Mouse (Mus musculus): Measurements from ENCODE around the gene Bcl2l11.
"Not testable (repeated sequence)": the region's sequence is repeated elsewhere in the genome, so short reads cannot be mapped to it uniquely, and the experiment has no call there.

The Bcl2l11 gene

DNA sequence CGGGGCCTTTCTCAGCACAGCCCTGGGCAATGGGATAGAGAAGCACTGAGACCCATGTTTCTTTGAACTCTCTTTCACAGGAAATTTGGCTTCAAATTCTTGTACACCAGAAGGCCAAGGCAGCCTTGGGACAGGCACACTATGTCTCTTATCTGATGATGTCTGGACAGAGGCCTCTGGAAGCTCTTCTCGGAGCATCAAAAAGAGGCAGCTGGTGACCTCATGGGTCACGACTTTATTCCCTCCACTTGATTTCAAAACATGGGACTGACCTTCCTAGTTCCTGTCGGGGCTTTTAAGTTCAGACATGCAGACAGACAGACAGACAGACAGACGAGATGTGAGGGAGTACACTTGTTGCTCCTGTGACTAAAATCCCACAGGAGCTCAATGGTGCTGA lies 48.3 kb downstream of the Bcl2l11 start:
- no peak for DNase-seq (ENCODE audit: low read depth, low spot score)

DNA sequence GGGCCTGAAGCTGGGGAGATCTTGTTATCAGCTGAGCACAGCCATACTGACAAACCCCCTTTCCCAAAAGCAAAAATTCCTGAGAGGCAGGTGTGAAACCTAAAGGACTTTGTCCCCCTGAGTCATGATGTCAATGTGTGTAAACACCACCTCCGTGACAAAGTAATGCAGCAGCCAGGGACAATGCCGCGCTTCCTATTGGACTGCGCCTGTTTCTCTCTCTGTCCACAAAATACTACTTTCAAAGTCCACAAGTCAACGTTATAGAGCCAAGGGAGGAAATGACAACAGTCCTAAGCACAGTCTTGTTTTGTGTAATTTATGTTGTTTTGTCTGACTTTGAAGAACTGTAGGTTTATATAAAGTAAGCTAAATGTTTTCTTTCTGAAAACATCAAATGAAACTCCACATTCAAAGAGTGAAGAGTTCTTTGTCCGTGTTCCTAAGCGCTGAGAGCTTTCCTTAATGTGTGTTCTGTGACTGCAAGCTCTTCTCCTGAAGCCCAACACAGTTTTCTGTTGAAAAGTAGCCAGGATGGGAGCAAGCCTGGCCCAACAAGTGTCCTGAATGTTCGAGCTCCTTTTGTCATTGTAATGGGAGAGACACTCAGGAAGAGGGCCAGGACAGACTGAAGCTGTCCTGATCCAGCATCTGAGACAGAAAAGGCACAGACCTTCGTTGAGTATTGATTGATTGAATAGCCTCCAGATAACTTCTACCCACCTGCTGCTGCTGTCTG lies 48.9 kb downstream of the Bcl2l11 start:
- DNase-seq (ENCODE audit: low read depth, low spot score) = no peak

DNA sequence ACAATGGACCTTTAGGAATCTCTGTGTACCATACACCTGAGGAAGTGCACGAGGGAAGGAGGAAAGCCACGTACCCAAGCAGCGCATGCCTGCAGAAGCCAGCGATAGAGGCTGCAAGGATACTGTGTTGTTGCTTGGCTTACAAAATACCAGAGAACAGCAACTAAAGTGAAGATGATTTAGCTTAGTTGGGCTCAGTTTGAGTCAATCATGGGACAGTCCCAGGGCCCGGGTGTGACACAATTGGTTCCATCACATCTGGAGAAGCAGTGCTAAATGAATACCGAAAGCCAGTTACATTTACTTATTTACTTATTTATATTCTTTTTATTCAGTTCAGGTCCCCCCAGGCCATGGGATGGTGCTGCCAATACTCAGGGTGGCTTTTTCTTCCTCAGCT lies 49.8 kb downstream of the Bcl2l11 start:
- no peak for DNase-seq (ENCODE audit: low read depth, low spot score)

DNA sequence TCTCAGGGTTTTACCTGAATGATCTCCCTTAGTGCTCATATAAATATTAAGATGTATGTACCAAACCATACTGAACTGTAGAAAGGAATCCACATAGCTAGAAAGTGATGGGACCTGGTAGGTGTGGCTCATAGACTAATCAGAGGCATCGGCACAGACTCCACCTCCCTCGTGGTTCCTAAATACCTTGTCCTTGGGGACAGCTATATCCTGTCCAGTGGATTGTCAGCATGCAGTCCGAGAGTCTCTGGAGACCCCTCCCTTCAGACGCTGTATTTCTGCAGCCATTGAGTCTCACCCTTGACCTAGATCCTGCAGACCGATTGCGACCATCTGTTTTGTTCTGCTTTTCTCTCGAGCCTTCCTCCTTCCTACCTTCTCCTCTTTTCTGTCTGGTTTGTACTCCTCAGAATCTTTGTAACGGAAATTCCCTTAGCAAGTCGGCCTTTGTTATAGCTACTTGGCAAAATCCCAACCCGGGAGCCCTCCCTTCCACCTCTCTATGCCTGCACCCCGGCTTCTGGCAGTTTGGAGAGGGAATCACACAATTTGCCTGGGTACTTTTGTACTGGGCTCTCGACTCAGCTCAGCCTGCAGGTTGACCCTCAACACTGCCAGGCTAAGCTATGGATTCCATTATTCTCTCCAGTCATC lies 50.7 kb downstream of the Bcl2l11 start:
- no peak for DNase-seq (ENCODE audit: low read depth, low spot score)

DNA sequence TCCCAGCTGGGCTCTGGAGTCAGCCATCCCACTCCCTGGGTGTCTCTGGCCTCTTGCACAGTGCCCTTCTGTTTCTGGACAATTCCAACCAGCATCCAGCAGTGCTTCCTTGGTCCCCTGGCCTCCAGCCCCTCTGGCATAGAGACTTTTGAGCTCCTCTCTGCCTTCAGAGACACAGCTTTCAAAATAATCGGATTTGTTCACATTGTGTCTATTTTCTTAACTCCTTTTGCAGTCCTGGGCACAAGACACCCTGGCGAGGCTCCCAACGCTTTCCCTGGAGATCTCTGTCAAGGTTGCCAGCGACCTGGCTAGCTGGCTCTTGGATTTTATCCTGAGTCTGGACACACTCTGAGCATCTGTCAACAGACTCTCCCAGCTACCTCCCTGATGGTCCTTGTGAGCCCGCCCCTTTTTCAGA lies 51.4 kb downstream of the Bcl2l11 start:
- DNase-seq (ENCODE audit: low read depth, low spot score) = no peak

DNA sequence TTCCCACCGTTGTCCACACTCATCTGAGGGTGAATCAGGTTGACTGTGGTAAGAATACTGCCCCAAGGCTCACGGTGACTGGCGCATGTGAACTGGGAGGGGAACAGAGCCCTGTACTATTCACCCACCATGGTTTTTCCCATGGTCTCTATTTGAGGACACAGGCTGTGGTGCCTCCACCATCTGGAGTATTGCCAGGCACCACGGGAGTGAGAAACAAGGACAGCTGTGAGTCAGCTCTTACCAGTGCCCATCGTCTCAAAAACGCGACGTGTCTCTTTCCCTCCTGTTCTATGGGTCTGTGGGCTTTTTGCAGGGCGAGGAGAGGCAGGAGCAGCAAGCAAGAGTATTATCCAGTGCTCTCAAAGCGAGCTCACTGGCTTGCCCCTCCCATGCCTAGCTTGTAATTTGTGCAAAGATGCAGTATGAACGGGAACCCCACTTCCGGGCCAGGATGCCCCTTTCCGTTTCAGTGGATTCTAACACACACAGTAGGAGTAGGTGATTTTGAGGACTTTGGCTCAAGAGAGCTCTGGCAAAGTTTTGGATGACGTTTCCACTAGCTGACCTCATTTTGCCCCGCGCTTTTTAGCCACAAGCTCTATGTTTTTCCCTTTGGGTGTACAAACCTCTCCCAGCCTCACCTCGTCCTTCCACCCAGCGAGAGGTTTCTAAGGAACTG lies 53.4 kb downstream of the Bcl2l11 start:
- no peak for DNase-seq (ENCODE audit: low read depth, low spot score)

DNA sequence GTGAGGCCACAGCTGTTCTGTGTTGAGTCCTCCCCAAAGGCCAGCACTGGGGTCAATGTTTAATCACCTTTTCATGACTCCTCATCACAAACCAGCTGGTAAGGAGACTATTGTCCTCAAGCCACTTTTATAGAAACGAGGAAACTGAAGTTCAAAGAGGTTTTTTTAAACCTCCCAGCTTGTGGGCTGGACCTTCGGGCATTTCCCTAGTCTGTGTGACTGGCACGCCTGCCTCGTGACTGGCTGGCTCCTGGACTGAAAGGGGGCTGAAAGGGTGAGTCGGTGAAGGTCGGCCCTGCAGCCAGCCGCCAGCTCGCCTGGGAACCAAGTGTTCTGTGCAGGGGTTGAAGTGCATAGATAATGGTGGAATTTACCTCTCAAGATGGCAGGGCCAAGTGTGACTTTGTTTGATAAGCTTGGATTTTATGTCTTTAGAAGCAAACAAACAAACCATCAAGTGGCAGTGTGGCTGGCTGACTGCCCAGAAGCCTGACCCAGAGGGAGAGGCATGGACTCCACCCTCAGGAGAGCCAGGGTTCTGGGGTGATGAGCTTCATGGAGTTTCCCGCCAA lies 54.1 kb downstream of the Bcl2l11 start:
- DNase-seq (ENCODE audit: low read depth, low spot score) = no peak

DNA sequence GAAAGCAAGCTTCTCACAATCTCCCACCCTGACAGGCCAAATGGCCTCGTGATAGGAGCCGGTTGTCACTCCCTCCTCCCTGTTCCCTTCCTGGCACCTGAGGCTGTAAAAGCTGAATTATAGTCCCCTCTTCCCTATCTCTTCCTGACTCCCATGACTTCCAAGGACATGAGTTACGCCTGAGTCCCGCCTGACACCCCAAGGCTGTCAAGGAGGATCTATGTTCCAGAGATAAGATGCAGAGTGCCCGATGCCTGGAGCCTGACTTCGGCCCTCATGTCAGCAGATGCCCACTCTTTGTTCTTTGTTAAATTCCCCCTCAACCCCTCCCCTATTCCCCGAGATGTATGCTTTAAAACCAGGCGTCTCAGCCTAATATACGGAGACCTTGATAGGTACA lies 56.3 kb downstream of the Bcl2l11 start:
- not testable (repeated sequence) for DNase-seq (ENCODE audit: low read depth, low spot score)

DNA sequence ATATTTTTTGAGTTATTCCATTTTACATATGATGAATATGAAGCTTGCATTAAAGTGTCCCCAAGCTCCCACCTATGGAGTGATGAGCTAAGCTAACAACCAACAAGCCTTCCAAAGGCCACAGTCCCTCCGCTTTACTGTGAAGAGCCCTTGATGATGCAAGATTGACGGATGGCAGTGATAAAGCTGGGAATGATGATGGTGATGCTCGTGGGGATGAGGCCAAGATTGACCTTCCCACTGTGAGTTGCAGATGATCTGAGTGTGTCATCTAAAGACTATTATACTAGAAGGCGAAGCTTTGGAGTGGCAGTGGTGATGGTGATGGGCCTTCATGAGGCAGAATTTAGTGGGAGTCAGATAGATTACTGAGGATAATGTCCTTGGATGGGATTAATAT lies 56.9 kb downstream of the Bcl2l11 start:
- no peak for DNase-seq (ENCODE audit: low read depth, low spot score)

DNA sequence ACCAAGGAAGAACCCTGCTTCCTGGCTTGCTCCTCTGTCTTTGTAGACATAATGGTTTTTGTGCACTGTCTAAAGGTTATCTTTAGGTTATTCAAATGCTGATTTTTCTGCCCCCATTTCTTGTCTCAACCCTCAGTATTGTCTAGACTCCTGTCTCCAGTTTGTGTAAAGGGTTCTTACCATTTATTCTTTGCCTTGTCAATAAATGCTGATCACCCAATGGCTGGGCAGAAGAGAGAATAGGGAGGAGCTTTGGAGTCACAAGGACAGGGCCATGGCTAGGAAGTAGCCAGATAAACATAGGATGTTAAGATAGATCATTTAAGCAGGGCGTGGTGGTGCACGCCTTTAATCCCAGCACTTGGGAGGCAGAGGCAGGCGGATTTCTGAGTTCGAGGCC lies 57.9 kb downstream of the Bcl2l11 start:
- no peak for DNase-seq (ENCODE audit: low read depth, low spot score)

DNA sequence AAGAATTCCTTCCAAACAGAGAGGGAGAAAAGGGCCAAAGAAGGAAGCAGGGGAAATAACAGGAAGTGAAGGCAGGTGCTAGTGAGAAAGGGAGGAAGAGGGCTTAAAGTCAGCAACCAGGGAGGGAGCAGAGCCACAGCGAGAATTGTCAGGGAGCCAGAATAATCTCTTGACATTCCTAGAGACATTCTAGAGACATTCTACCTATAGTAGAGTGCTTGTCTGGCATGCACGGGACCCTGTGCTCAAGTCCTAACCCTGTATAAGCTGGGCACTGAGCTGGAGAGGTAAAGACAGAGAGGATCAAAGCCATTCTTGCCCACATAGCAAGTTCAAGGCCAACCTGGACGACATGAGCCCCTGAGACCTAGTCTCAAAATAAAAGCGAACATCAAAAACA lies 60.1 kb downstream of the Bcl2l11 start:
- no peak for DNase-seq (ENCODE audit: low read depth, low spot score)

DNA sequence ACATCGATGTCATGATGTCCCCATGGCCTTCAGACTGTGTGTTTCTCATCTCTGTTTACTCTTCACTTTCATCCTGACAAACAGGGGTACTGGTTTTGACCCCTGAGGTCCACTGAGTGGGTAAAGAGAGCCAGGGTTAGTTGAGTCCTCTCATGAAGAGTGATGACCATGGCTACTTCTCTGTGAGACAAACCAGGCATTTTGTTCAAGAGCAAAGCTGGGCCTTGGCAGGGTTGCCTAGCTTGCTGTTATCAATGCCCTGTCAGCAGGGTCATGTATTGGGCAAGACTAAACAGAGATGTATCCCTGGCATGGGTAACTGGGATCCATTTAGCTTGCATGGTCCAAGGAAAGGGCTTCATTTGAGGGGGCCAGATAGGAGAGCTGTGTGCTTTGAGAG lies 61.4 kb downstream of the Bcl2l11 start:
- no peak for DNase-seq (ENCODE audit: low read depth, low spot score)

DNA sequence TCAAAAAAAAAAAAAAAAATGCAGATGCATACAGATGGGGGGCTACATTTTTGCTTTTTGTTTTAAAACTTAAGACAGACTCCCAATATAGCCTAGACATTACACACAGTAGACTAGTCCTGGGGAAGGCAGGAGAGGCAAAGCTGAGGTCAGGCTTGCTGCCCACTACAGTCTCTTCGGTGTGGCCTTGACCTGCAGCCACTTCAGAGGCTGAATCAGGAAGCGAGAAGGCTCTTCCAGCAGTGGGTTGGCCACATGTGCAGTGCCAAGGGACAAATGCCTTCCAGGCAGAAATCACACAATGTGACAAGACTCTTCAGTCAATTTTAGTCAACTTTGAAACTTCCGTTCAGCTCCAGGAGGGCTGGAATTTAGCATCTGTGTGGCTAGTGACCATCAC lies 62.6 kb downstream of the Bcl2l11 start:
- DNase-seq (ENCODE audit: low read depth, low spot score) = no peak

DNA sequence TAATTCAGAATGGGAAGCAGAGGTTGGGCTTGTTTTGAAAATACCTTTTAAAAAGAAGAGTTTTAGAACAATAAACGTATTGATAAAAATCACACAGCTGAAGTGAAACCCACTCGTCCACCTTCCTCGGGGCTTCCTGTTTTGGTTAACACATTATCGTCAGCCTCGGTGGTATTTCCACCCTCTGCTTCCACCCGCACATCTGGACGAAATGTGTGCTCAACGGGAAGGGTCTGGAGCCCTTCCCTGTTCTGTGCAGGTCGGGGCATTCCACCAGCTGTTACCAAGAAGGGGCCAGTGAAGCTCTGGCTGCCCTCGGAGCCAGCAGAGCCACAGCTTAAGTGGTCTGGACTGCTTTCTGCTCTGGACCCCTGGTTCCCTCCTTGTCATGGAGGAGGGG lies 63.9 kb downstream of the Bcl2l11 start:
- DNase-seq (ENCODE audit: low read depth, low spot score) = peak; percentile 27

DNA sequence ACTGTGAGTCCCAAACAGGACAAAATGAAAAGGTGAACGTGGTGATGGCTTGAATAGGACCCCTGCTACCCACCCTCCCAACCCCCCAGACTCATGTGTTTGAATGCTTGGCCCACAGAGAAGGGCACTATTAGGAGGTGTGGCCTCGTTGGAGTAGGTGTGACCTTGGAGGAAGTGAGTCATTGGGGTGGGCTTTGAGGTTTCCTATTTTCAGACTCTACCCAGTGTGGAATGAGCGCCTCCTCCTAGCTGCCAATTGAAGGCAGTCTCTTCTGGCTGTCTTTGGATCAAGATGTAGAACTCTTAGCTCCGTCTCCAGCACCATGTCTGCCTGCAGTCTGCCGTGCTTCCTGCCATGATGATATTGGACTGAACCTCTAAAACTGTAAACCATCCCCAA lies 64.4 kb downstream of the Bcl2l11 start:
- DNase-seq (ENCODE audit: low read depth, low spot score) = peak; percentile 43

DNA sequence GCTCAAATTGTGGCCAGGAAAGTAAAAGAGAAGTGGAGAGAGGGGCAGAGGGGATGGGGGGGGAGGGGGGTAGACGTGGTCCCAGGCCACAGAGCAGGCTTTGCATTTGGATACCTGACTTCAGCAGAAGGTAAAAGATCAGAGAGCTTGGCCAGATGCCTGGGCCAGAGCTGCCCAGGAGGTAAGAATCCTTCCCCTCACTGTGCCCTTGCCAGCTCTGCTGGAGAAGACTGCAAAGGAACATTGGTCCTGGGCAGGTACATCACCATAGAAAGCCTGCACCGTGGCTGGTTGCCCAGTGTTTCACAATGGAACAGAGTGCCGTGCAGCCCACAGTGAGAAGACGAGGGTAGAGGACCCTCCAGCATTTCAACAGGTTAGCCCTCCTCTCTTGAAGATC lies 67.6 kb downstream of the Bcl2l11 start:
- no peak for DNase-seq (ENCODE audit: low read depth, low spot score)

DNA sequence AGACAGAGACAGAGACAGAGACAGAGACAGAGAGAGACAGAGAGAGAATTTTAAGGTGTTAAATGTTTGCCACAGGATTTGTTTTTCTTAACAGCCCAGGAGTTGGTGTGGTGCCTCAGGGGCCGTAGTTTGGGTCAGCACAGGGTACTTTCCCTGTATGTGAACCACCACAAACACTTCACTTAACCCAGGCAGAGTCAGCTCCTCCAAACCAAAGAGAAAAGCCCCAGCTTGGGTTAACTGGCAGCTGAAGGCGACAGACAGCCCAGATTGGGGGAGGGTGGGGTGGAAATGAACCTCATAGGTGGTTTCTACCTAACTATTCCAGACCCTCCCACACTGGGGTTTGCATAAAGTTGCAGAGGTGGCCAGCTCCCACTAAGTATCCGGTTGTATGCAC lies 71.5 kb downstream of the Bcl2l11 start:
- DNase-seq (ENCODE audit: low read depth, low spot score) = no peak

DNA sequence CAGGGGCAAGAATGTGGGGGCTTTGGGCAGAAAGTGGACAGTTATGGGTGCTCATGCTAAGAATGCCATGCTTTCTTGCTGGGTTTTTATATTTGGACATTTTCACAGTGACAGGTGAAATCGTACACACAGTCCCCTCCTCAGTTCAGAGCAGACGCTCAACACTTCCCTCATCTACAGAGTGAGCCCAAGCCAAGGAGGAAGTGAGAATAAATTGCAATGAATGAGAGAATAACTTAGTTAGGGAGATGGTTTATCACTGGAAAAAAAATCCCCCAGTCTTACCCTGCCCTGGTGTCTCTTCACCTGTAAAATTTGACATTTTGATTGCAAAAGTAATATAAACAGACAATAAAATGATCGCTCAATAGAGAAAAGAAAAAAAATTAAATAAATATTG lies 77.3 kb downstream of the Bcl2l11 start:
- no peak for DNase-seq (ENCODE audit: low read depth, low spot score)

DNA sequence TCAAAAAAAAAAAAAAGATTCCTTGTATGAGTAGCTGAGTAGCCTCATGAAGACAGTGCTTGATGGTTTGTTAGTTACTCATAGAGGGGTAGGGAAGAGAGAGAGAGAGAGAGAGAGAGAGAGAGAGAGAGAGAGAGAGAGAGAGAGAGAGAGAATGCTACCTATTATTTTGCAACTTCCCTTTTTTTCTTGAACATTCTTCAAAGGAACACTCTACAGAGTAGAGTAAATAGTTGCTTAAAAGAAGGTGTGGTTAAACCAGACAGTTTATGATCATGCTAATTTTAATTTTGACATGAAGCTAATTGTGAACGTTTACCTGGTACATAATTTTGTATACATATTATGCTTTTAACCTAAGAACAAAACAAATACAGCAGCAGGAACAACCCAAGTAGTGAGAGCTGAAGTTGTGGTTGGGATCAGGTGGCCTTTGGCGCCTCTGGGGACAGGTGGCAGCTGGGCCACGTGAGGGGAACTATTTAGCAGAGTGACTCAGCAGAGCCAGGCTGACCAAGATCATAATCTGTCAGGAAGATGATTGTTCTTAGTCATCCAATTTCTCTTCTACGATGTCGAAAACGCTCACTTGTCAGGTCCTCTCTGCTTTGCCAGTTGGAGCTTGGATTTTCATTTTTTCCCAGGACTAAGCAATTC lies 78.0 kb downstream of the Bcl2l11 start:
- peak; percentile 39 for DNase-seq (ENCODE audit: low read depth, low spot score)

DNA sequence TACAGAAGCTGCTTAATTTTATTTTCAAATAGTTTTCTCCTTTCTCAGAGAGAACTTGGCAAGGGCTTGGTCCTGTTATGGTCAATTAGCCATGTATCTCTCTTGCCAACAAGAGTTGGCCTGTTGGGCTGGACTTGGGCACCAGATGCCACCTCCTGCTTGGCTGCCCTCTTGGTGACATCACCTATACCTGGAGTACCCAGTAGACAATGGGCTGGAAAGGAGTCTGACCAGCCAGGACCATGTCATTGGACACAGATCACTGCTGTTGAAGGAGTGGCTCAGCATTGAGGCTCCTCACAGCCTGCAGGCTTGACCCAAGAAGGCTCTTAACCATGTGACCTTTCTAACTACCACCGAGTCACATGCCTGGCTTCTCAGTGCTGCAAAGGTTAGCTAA lies 82.7 kb downstream of the Bcl2l11 start:
- DNase-seq (ENCODE audit: low read depth, low spot score) = no peak

DNA sequence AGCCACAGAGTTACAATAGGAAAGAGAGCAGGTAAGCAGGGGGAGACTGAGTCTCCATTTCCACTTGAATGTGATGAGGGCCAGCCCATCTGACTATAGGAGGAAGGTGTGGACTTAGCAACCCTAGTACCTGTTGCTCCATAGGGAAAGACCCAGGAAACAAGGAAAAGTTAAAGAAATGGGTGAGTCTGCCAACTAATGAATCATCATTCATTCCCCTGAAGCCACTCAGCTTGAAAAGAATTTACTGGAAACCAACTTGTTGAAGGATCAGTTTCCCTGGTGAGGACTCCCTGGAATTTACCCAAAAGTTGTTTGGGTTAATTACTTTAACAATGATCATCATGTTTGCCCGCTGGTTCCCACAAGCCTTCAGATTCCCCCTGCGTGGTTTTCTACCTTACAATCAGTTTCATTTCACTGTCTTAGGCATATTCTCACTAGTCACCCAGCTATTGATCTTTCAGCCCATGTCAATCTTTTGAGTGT lies 84.0 kb downstream of the Bcl2l11 start:
- no peak for DNase-seq (ENCODE audit: low read depth, low spot score)

DNA sequence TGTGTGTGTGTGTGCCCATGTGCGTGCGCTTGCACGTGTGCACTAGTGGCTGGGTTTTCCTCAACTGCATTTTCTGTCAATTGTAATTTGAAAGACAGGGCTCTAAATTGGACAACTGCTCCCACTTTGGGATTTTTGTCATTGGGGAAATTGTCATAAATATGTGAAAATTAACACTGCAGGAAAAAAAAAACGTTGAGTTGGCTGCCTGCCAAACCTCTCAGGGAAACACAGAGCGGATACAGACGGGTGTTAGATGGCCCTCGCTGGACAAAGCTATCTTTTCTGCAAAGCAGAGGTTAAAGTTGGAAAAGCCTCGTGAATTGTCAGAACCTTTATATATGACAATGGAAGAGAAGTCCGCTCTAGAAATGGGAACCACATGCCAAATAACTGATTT lies 84.5 kb downstream of the Bcl2l11 start:
- no peak for DNase-seq (ENCODE audit: low read depth, low spot score)
